Mouse (Mus musculus): Measurements from ENCODE around the gene Apbb1.

GRCm38 (mm10) chr7:105524222-105524621, 57.2 kb downstream of the Apbb1 start:
- TF ChIP-seq POLR2A (IDR thresholded peaks at IDR 0.05; ENCODE audit: insufficient read length, low read depth) (no peak), MYOG (IDR thresholded peaks at IDR 0.05; ENCODE audit: control insufficient read depth in 1 of 3, insufficient read depth in 1 of 3, insufficient read length in 2 of 3, low read depth in 2 of 3) (no peak), E2F4 (IDR thresholded peaks at IDR 0.05; ENCODE audit: insufficient read depth) (no peak), CEBPB (IDR thresholded peaks at IDR 0.05; ENCODE audit: insufficient read depth, poor library complexity, severe bottlenecking) (no peak), TCF12 (IDR thresholded peaks at IDR 0.05; ENCODE audit: insufficient read depth, poor library complexity, severe bottlenecking) (no peak)

Measured in myocyte (in vitro differentiated cells).